Mouse (Mus musculus) heart, postnatal 0 days (tissue): ENCODE measurements around the gene Gm1330. TPM values are rescaled to one million over a fixed set of nuclear protein-coding genes. Genes with fewer than 3 reads are reported as not detected.
"Not testable (repeated sequence)": the region's sequence is repeated elsewhere in the genome, so short reads cannot be mapped to it uniquely, and the experiment has no call there.

Experiments
- ATAC-seq: fragments of 200-750 bp; cut with Nextera tagmentation; 2 replicates; pipeline ENCODE4 v1.8.0; 2017; ENCODE audit warnings: low read depth, moderate number of reproducible peaks, moderate library complexity; ENCODE audit not compliant: insufficient read depth
- DNase-seq: peaks from one replicate; pipeline ENCODE4 v3.0.0-alpha.2; 2016; ENCODE audit warnings: low spot score
- H3K27ac ChIP-seq: fragments of 300-500 bp; sonication (generic); 2 replicates; pipeline ENCODE4 v1.5.1; 2014; ENCODE audit warnings: low read depth, mild to moderate bottlenecking
- H3K27me3 ChIP-seq: fragments of 300-500 bp; sonication (generic); 2 replicates; pipeline ENCODE4 v1.6.1; 2014; ENCODE audit warnings: low read length, mixed read lengths; ENCODE audit not compliant: control insufficient read depth, insufficient read depth
- H3K36me3 ChIP-seq: fragments of 300-500 bp; sonication (generic); replicated peaks from 2 replicates; pipeline ENCODE4 v1.6.1; 2014; ENCODE audit warnings: low read length, mixed read lengths; ENCODE audit not compliant: control insufficient read depth, insufficient read depth
- H3K4me1 ChIP-seq: fragments of 300-500 bp; sonication (generic); 2 replicates; pipeline ENCODE4 v1.6.1; 2014; ENCODE audit warnings: antibody characterized with exemption; ENCODE audit not compliant: control insufficient read depth, insufficient read depth
- H3K4me2 ChIP-seq: fragments of 300-500 bp; sonication (generic); 2 replicates; pipeline ENCODE4 v1.6.1; 2014; ENCODE audit warnings: low read depth, mild to moderate bottlenecking, low read length, moderate library complexity
- H3K4me3 ChIP-seq: fragments of 300-500 bp; sonication (generic); 2 replicates; pipeline ENCODE4 v1.5.1; 2014; ENCODE audit warnings: low read depth, low read length
- H3K9ac ChIP-seq: fragments of 300-500 bp; sonication (generic); replicated peaks from 2 replicates; pipeline ENCODE4 v1.6.1; 2014; ENCODE audit warnings: low read depth, low read length, mixed read lengths
- H3K9me3 ChIP-seq: fragments of 300-500 bp; sonication (generic); replicated peaks from 2 replicates; pipeline ENCODE4 v1.6.1; 2016; ENCODE audit warnings: low read length; ENCODE audit not compliant: control insufficient read depth
- CTCF ChIP-seq: IDR thresholded peaks from 2 replicates; pipeline ENCODE4 v1.5.1; 2016; ENCODE audit warnings: antibody characterized with exemption, control low read depth, low read depth
- EP300 ChIP-seq: IDR thresholded peaks from 2 replicates; pipeline ENCODE4 v1.6.1; 2016; ENCODE audit warnings: antibody characterized with exemption, low read depth
- WGBS: fragments of 180-500 bp; shearing (Covaris S2); extraction: QIAGEN DNeasy Blood & Tissue Kit; methylation state at CpG from one replicate; pipeline ENCODE4 v1.1.7; 2014; 5-methylcytosine and 5-hydroxymethylcytosine counted together
- polyA plus RNA-seq: library from polyadenylated mRNA; unstranded; fragments of >200 nt; fragmentation: Nextera tagmentation; extraction: Ambion mirVana; gene quantifications from 2 replicates; pipeline ENCODE4 v1.2.1, GENCODE M21; 2015
- total RNA-seq: library from RNA; depleted of rRNA; stranded (reverse); fragments of >200 nt; gene quantifications from 2 replicates; pipeline ENCODE4 v1.2.3, GENCODE M21; 2014; ENCODE audit warnings: low replicate concordance; rRNA removed

Gm1330 gene
- total RNA-seq (not detected in 2 replicates), polyA plus RNA-seq (not detected in 2 replicates)

GRCm38 (mm10) chr2:149003151-149003550 is at the start of gene Gm1330:
Gene Gm1330, minus strand, starts transcription at chr2:149003251.
- DNase-seq (no peak), ATAC-seq (no peak)
- 0 out of 2 replicates have a peak, but pooled peaks cover 5% of the 10 kb centered on the region for H3K9me3 ChIP-seq
- H3K4me1 ChIP-seq, result no peaks in the 10 kb centered on the region
- H3K36me3 ChIP-seq, result no peaks in the 10 kb centered on the region
- no peak within 1 kb of the TSS for H3K4me3 ChIP-seq
- H3K27ac ChIP-seq, result no peak within 1 kb of the TSS
- no peak within 1 kb of the TSS for H3K9ac ChIP-seq
- TF ChIP-seq CTCF (no peak), EP300 (no peak)
- H3K4me2 ChIP-seq, result no peak within 1 kb of the TSS
- H3K27me3 ChIP-seq, result no peaks in the 10 kb centered on the region

GRCm38 (mm10) chr2:149017137-149017536 is 14.1 kb upstream of the Gm1330 start, which contains the start of gene Gm10750:
Gene Gm10750, minus strand, starts transcription at chr2:149017237.
- not testable (repeated sequence) for H3K9ac ChIP-seq, H3K36me3 ChIP-seq, H3K27me3 ChIP-seq, H3K4me2 ChIP-seq, H3K9me3 ChIP-seq, H3K4me1 ChIP-seq, DNase-seq, H3K27ac ChIP-seq, ATAC-seq, H3K4me3 ChIP-seq
- WGBS, result 59% methylated on average over 5 of the region's 5 CpGs

GRCm38 (mm10) chr2:149004826-149005225 is 1.8 kb upstream of the Gm1330 start:
- no peak overlapping the region for H3K27ac ChIP-seq
- no peak overlapping the region for H3K9ac ChIP-seq
- 0 out of 2 replicates have a peak, but pooled peaks cover 6% of the 10 kb centered on the region for H3K9me3 ChIP-seq
- WGBS, result 61% methylated on average over 2 of the region's 2 CpGs
- H3K4me1 ChIP-seq, result no peaks in the 10 kb centered on the region
- H3K36me3 ChIP-seq, result no peaks in the 10 kb centered on the region
- DNase-seq (no peak), ATAC-seq (no peak)
- TF ChIP-seq EP300 (no peak), CTCF (no peak)
- H3K27me3 ChIP-seq, result no peaks in the 10 kb centered on the region
- no peak overlapping the region for H3K4me3 ChIP-seq
- no peak overlapping the region for H3K4me2 ChIP-seq

DNA sequence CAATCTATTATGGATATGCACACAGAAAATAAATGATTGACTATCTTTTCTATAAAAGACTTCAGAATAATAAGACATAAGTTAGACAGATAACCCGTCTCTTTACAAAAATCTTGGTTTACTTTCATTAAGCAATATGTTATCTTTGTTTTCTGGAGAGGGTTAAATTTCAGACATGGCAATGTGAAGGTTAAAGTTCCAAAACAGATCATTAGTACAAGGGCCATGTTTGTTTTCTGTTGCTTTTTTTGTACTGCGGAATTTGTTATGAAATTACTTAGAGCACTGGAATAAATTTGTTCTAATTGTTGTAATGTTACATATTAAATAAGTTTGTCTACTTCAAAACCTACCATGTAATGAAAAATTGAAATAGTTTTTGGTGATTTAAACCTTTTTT is 7.9 kb downstream of the Gm1330 start:
- ATAC-seq, result no peak
- Histone ChIP-seq H3K9ac (no peak overlapping the region), H3K27ac (no peak overlapping the region), H3K27me3 (no peaks in the 10 kb centered on the region), H3K4me2 (no peak overlapping the region), H3K9me3 (no peaks in the 10 kb centered on the region), H3K4me3 (no peak overlapping the region), H3K4me1 (no peaks in the 10 kb centered on the region), H3K36me3 (no peaks in the 10 kb centered on the region)
- TF ChIP-seq CTCF, result no peak
- 64% methylated on average over 2 of the region's 2 CpGs for WGBS
- no peak for DNase-seq

Other genes with a start within 250 kb of the Gm1330 start
- gene Cst11, start 231.8 kb downstream of the Gm1330 start, total RNA-seq, result not detected in 2 replicates
- not detected in 2 replicates for gene Cst11, start 231.8 kb downstream of the Gm1330 start, polyA plus RNA-seq
- not detected in 2 replicates for gene 8030411F24Rik, start 221.2 kb downstream of the Gm1330 start, total RNA-seq
- not detected in 2 replicates for gene 8030411F24Rik, start 221.2 kb downstream of the Gm1330 start, polyA plus RNA-seq
- gene Cst12, start 213.9 kb downstream of the Gm1330 start, total RNA-seq, result not detected in 2 replicates
- gene Cst12, start 213.9 kb downstream of the Gm1330 start, polyA plus RNA-seq, result not detected in 2 replicates
- not detected in 2 replicates for gene Cst8, start 204.5 kb downstream of the Gm1330 start, total RNA-seq
- not detected in 2 replicates for gene Cst8, start 204.5 kb downstream of the Gm1330 start, polyA plus RNA-seq
- not detected in 2 replicates for gene Cst13, start 183.2 kb downstream of the Gm1330 start, total RNA-seq
- gene Cst13, start 183.2 kb downstream of the Gm1330 start, polyA plus RNA-seq, result not detected in 2 replicates
- gene Cst9, start 168.1 kb downstream of the Gm1330 start, total RNA-seq, result 6.6 TPM in 1 of 2 replicates, not detected in the other
- 14.8 and 16.8 TPM in 2 replicates for gene Cst9, start 168.1 kb downstream of the Gm1330 start, polyA plus RNA-seq
- not detected in 2 replicates for gene 9230104L09Rik, start 138.2 kb downstream of the Gm1330 start, total RNA-seq
- 0.98 and 1.5 TPM in 2 replicates for gene 9230104L09Rik, start 138.2 kb downstream of the Gm1330 start, polyA plus RNA-seq
- gene Cst3, start 127.6 kb downstream of the Gm1330 start, total RNA-seq, result 499 and 550 TPM in 2 replicates
- gene Cst3, start 127.6 kb downstream of the Gm1330 start, polyA plus RNA-seq, result 883 and 898 TPM in 2 replicates
- gene Gm10750, start 14.0 kb upstream of the Gm1330 start, total RNA-seq, result not detected in 2 replicates
- not detected in 2 replicates for gene Gm10750, start 14.0 kb upstream of the Gm1330 start, polyA plus RNA-seq